Mouse (Mus musculus): ENCODE results near the gene Adcy4.

DNA sequence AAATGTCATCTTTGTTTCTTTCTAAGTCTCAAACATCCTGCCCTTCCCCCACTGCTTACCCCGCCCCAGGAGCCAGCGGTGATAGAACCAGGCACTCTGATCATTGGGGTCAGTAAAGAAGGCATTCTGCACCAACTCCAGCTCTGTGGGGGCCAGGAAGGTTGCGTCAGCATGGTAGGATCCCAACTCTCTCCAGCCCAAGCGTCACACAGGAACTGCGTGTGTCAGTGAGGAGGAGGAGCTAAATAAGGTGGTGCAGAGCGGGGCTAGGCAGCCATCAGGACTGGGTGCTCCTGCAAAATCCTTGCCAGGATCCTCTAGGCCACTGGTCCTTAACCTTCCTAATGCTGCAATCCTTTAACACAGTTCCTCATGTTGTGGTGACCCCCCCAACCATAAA, 64.2 kb downstream of the Adcy4 start:
- TF ChIP-seq POLR2A (IDR thresholded peaks at IDR 0.05; ENCODE audit: borderline replicate concordance, insufficient read depth, low read length) = no peak
- no peak for TF ChIP-seq CTCF (IDR thresholded peaks at IDR 0.05; ENCODE audit: borderline replicate concordance, insufficient read depth, low read depth, low read length)

All from cerebellum, adult 2 months (tissue).